Mouse (Mus musculus): ENCODE measurements at regions not wholly inside any gene's neighbourhood (a gene's known extent, or its start where the extent isn't known, plus 50 kb on each side); places are given as distances from the start of the nearest gene placed in this dataset.

DNA sequence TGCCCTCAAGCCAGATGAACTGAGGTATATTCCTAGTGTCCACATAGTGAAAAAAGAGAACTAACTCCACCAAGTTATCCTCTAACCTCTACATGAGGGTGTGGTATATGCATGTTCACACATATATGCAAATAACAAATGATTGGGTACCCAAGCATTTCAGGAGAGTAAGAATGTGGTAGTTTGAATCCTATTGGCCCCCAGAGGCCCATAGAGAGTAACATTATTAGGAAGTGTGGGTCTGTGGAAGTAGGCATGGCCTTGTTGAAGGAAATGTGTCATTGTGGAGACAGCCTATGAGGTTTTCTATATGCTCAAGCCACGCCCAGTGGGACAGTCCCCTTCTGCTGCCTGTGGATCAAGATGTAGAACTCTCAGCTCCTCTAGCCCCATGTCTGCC lies 125.6 kb upstream of the Mbnl1 start:
- 32% methylated on average over 1 of the region's 1 CpGs for WGBS (ENCODE audit: insufficient replicate concordance)
- TF ChIP-seq CTCF (IDR thresholded peaks at IDR 0.05; ENCODE audit: low read depth) (no peak), EP300 (IDR thresholded peaks at IDR 0.05; ENCODE audit: low read depth) (no peak)
- no peaks in the 10 kb centered on the region for H3K4me1 ChIP-seq (replicated peaks; ENCODE audit: control insufficient read depth in 2 of 2, insufficient read depth in 2 of 2, low read length in 1 of 2)
- H3K27ac ChIP-seq: no peak overlapping the region
- ATAC-seq (ENCODE audit: insufficient read depth): no peak
- H3K27me3 ChIP-seq (ENCODE audit: control insufficient read depth, insufficient read depth, low read length): no peaks in the 10 kb centered on the region
- DNase-seq (ENCODE audit: low read depth in 3 of 3, low spot score in 3 of 3): no peak
- no peak overlapping the region for H3K9ac ChIP-seq (replicated peaks)
- no peaks in the 10 kb centered on the region for H3K36me3 ChIP-seq (replicated peaks; ENCODE audit: control insufficient read depth, insufficient read depth, low read depth)
- H3K9me3 ChIP-seq (ENCODE audit: control insufficient read depth, low read length): no peaks in the 10 kb centered on the region
- H3K4me2 ChIP-seq (ENCODE audit: low read depth): no peak overlapping the region
- H3K4me3 ChIP-seq (ENCODE audit: insufficient read depth in 1 of 2, low read depth in 2 of 2, low read length in 2 of 2): no peak overlapping the region

- no peaks in the 10 kb centered on the region for H3K27me3 ChIP-seq (ENCODE audit: control insufficient read depth, insufficient read depth, low read length)
- no peak for TF ChIP-seq CTCF (IDR thresholded peaks at IDR 0.05; ENCODE audit: low read depth)
- no peak for TF ChIP-seq EP300 (IDR thresholded peaks at IDR 0.05; ENCODE audit: low read depth)
- H3K36me3 ChIP-seq (replicated peaks; ENCODE audit: control insufficient read depth, insufficient read depth, low read depth): no peaks in the 10 kb centered on the region
- H3K4me2 ChIP-seq (ENCODE audit: low read depth): no peak overlapping the region
- WGBS (ENCODE audit: insufficient replicate concordance): 69% methylated on average over 2 of the region's 2 CpGs
- H3K4me3 ChIP-seq (ENCODE audit: insufficient read depth in 1 of 2, low read depth in 2 of 2, low read length in 2 of 2): no peak overlapping the region
- no peak overlapping the region for H3K27ac ChIP-seq
- ATAC-seq (ENCODE audit: insufficient read depth): no peak
- no peak for DNase-seq (ENCODE audit: low read depth in 3 of 3, low spot score in 3 of 3)
- no peaks in the 10 kb centered on the region for H3K9me3 ChIP-seq (ENCODE audit: control insufficient read depth, low read length)
- no peak overlapping the region for H3K9ac ChIP-seq (replicated peaks)
- H3K4me1 ChIP-seq (replicated peaks; ENCODE audit: control insufficient read depth in 2 of 2, insufficient read depth in 2 of 2, low read length in 1 of 2): no peaks in the 10 kb centered on the region
Measured at GRCm38 (mm10) chr3:60371176-60371965, 101.3 kb upstream of the Mbnl1 start.

- Histone ChIP-seq H3K4me2 (ENCODE audit: low read depth) (no peak overlapping the region), H3K4me1 (replicated peaks; ENCODE audit: control insufficient read depth in 2 of 2, insufficient read depth in 2 of 2, low read length in 1 of 2) (no peaks in the 10 kb centered on the region), H3K9me3 (ENCODE audit: control insufficient read depth, low read length) (no peaks in the 10 kb centered on the region), H3K36me3 (replicated peaks; ENCODE audit: control insufficient read depth, insufficient read depth, low read depth) (no peaks in the 10 kb centered on the region), H3K27ac (no peak overlapping the region), H3K27me3 (ENCODE audit: control insufficient read depth, insufficient read depth, low read length) (no peaks in the 10 kb centered on the region), H3K4me3 (ENCODE audit: insufficient read depth in 1 of 2, low read depth in 2 of 2, low read length in 2 of 2) (no peak overlapping the region), H3K9ac (replicated peaks) (no peak overlapping the region)
- DNase-seq (ENCODE audit: low read depth in 3 of 3, low spot score in 3 of 3) (no peak), ATAC-seq (ENCODE audit: insufficient read depth) (no peak)
- TF ChIP-seq EP300 (IDR thresholded peaks at IDR 0.05; ENCODE audit: low read depth): no peak
- TF ChIP-seq CTCF (IDR thresholded peaks at IDR 0.05; ENCODE audit: low read depth): no peak
- 36% methylated on average over 1 of the region's 1 CpGs for WGBS (ENCODE audit: insufficient replicate concordance)
Measured at GRCm38 (mm10) chr3:60373662-60374061, 99.0 kb upstream of the Mbnl1 start.

DNA sequence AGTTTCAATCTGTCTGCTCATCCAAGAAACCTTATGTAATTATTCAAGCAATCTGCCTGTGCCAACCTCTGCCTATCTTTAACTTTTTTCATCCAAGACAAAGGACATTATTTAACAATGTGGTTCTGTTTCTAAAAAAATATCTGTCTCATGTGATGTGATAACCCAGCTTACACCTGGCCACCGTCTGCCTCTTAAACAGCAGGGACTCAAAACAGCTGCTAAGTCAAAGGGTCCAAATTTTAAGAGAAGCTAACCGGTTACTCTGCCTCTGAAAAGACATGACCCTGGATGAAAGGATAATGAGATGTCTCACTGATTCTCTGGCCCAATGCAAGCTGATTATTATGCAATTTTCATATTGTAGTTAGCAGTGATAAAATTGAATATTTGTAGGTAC lies 84.0 kb upstream of the Mbnl1 start:
- Histone ChIP-seq H3K9ac (replicated peaks) (no peak overlapping the region), H3K27ac (no peak overlapping the region), H3K4me2 (ENCODE audit: low read depth) (no peak overlapping the region), H3K4me3 (ENCODE audit: insufficient read depth in 1 of 2, low read depth in 2 of 2, low read length in 2 of 2) (no peak overlapping the region), H3K4me1 (replicated peaks; ENCODE audit: control insufficient read depth in 2 of 2, insufficient read depth in 2 of 2, low read length in 1 of 2) (peaks cover 0 to 3% of the 10 kb centered on the region in 2 experiments; a peak in 1 of 4 replicates), H3K27me3 (ENCODE audit: control insufficient read depth, insufficient read depth, low read length) (no peaks in the 10 kb centered on the region), H3K36me3 (replicated peaks; ENCODE audit: control insufficient read depth, insufficient read depth, low read depth) (no peaks in the 10 kb centered on the region), H3K9me3 (ENCODE audit: control insufficient read depth, low read length) (no peaks in the 10 kb centered on the region)
- WGBS (ENCODE audit: insufficient replicate concordance): 58% methylated on average over 2 of the region's 2 CpGs
- ATAC-seq (ENCODE audit: insufficient read depth) (no peak), DNase-seq (ENCODE audit: low read depth in 3 of 3, low spot score in 3 of 3) (no peak)
- no peak for TF ChIP-seq EP300 (IDR thresholded peaks at IDR 0.05; ENCODE audit: low read depth)
- no peak for TF ChIP-seq CTCF (IDR thresholded peaks at IDR 0.05; ENCODE audit: low read depth)

DNA sequence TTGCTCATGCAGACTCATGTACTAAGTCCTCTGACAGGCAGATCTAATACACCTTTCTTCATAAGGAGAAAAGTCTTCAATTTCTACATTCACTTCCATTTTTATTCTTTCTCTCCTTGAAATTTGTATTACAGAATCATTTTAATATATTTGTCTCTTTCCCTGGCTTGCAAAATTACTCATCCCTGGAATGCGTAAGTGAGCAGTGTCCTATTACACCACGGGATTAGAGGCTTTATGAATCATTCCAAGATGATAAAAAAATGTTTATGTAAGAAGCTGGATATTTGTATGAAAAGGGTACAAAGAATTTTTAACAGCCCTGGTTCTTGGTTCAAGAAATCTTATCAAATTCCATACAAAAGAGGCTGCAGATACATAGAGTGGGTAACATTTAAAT lies 83.6 kb upstream of the Mbnl1 start:
- H3K9me3 ChIP-seq (ENCODE audit: control insufficient read depth, low read length): no peaks in the 10 kb centered on the region
- no peaks in the 10 kb centered on the region for H3K36me3 ChIP-seq (replicated peaks; ENCODE audit: control insufficient read depth, insufficient read depth, low read depth)
- no peak overlapping the region for H3K4me2 ChIP-seq (ENCODE audit: low read depth)
- ATAC-seq (ENCODE audit: insufficient read depth): no peak
- WGBS (ENCODE audit: insufficient replicate concordance): 75% methylated on average over 2 of the region's 2 CpGs
- H3K9ac ChIP-seq (replicated peaks): no peak overlapping the region
- no peak for DNase-seq (ENCODE audit: low read depth in 3 of 3, low spot score in 3 of 3)
- peaks cover 0 to 4% of the 10 kb centered on the region in 2 experiments; a peak in 1 of 4 replicates for H3K4me1 ChIP-seq (replicated peaks; ENCODE audit: control insufficient read depth in 2 of 2, insufficient read depth in 2 of 2, low read length in 1 of 2)
- no peak overlapping the region for H3K27ac ChIP-seq
- no peak overlapping the region for H3K4me3 ChIP-seq (ENCODE audit: insufficient read depth in 1 of 2, low read depth in 2 of 2, low read length in 2 of 2)
- no peak for TF ChIP-seq CTCF (IDR thresholded peaks at IDR 0.05; ENCODE audit: low read depth)
- no peak for TF ChIP-seq EP300 (IDR thresholded peaks at IDR 0.05; ENCODE audit: low read depth)
- H3K27me3 ChIP-seq (ENCODE audit: control insufficient read depth, insufficient read depth, low read length): no peaks in the 10 kb centered on the region

Measured in liver, embryonic 14.5 days (tissue).